Mouse (Mus musculus) lung, postnatal 0 days (tissue): ENCODE data around the gene Rsph1.
A peak's percentile ranks its signal among the peaks of the same experiment; 100 is the strongest.

Experiments used
- CTCF ChIP-seq: IDR thresholded peaks from 2 replicates; pipeline ENCODE4 v1.5.1; 2016; ENCODE audit warnings: antibody characterized with exemption, mild to moderate bottlenecking
- EP300 ChIP-seq: IDR thresholded peaks from 2 replicates; pipeline ENCODE4 v1.6.1; 2016; ENCODE audit warnings: antibody characterized with exemption, mild to moderate bottlenecking, control low read depth

GRCm38 (mm10) chr17:31294363-31295214 is 17.4 kb upstream of the Rsph1 start:
- peak; percentile 57 for TF ChIP-seq CTCF
- no peak for TF ChIP-seq EP300
